Mouse (Mus musculus): ENCODE results near the gene Ttc25. TPM values are rescaled to one million over a fixed set of nuclear protein-coding genes. Genes with fewer than 3 reads are reported as not detected.
"Not testable (repeated sequence)": the region's sequence is repeated elsewhere in the genome, so short reads cannot be mapped to it uniquely, and the experiment has no call there.

Gene Ttc25
- polyA plus RNA-seq, 1 experiment from 2014 or later: 0.14 TPM

GRCm38 (mm10) chr11:100604321-100605005 lies 59.1 kb downstream of the Ttc25 start:
- no peak overlapping the region for H3K9ac ChIP-seq
- ATAC-seq (ENCODE audit: insufficient read depth): no peak
- H3K4me2 ChIP-seq: no peak overlapping the region
- H3K27ac ChIP-seq (replicated peaks): 0 out of 2 replicates have a peak overlapping the region, but pooled peaks have one; percentile 9
- peaks cover 18% of the 10 kb centered on the region; the same call in 1 of the 2 replicates for H3K4me1 ChIP-seq (replicated peaks)
- H3K27me3 ChIP-seq: no peaks in the 10 kb centered on the region
- no peak overlapping the region for H3K4me3 ChIP-seq (replicated peaks)
- 70% methylated on average over 4 of the region's 4 CpGs for WGBS (ENCODE audit: insufficient replicate concordance)
- no peaks in the 10 kb centered on the region for H3K9me3 ChIP-seq (replicated peaks)
- peaks cover 37% of the 10 kb centered on the region for H3K36me3 ChIP-seq (replicated peaks)

GRCm38 (mm10) chr11:100605451-100605850 lies 60.0 kb downstream of the Ttc25 start:
- Histone ChIP-seq H3K36me3 (replicated peaks) (peaks cover 27% of the 10 kb centered on the region), H3K4me3 (replicated peaks) (no peak overlapping the region), H3K27ac (replicated peaks) (no peak overlapping the region), H3K9me3 (replicated peaks) (no peaks in the 10 kb centered on the region), H3K4me1 (replicated peaks) (peaks cover 21% of the 10 kb centered on the region; the same call in 1 of the 2 replicates), H3K4me2 (no peak overlapping the region), H3K9ac (no peak overlapping the region), H3K27me3 (no peaks in the 10 kb centered on the region)
- ATAC-seq (ENCODE audit: insufficient read depth): no peak
- 86% methylated on average over 10 of the region's 10 CpGs for WGBS (ENCODE audit: insufficient replicate concordance)

- peaks cover 13% of the 10 kb centered on the region; the same call in 1 of the 2 replicates for H3K4me1 ChIP-seq (replicated peaks)
- no peak overlapping the region for H3K4me3 ChIP-seq (replicated peaks)
- no peaks in the 10 kb centered on the region for H3K9me3 ChIP-seq (replicated peaks)
- ATAC-seq (ENCODE audit: insufficient read depth): no peak
- no peaks in the 10 kb centered on the region for H3K27me3 ChIP-seq
- H3K9ac ChIP-seq: no peak overlapping the region
- no peak overlapping the region for H3K4me2 ChIP-seq
- H3K36me3 ChIP-seq (replicated peaks): peaks cover 11% of the 10 kb centered on the region; the same call in 1 of the 2 replicates
- no peak overlapping the region for H3K27ac ChIP-seq (replicated peaks)
- 85% methylated on average over 6 of the region's 6 CpGs for WGBS (ENCODE audit: insufficient replicate concordance)
These were observed 61.7 kb downstream of the Ttc25 start for GRCm38 (mm10) chr11:100607121-100607520.

- Histone ChIP-seq H3K36me3 (replicated peaks) (peaks cover 10% of the 10 kb centered on the region), H3K9ac (no peak overlapping the region), H3K4me3 (replicated peaks) (no peak overlapping the region), H3K27ac (replicated peaks) (no peak overlapping the region), H3K27me3 (no peaks in the 10 kb centered on the region), H3K4me1 (replicated peaks) (peaks cover 8% of the 10 kb centered on the region; the same call in 1 of the 2 replicates), H3K9me3 (replicated peaks) (no peaks in the 10 kb centered on the region), H3K4me2 (no peak overlapping the region)
- 59% methylated on average over 4 of the region's 4 CpGs for WGBS (ENCODE audit: insufficient replicate concordance)
- no peak for ATAC-seq (ENCODE audit: insufficient read depth)
These were observed 63.4 kb downstream of the Ttc25 start for GRCm38 (mm10) chr11:100608796-100609195.

GRCm38 (mm10) chr11:100609355-100609996 lies 64.1 kb downstream of the Ttc25 start:
- Histone ChIP-seq H3K4me3 (replicated peaks) (no peak overlapping the region), H3K4me1 (replicated peaks) (peaks cover 8% of the 10 kb centered on the region; the same call in 1 of the 2 replicates), H3K4me2 (no peak overlapping the region), H3K9ac (no peak overlapping the region), H3K27me3 (no peaks in the 10 kb centered on the region), H3K27ac (replicated peaks) (no peak overlapping the region), H3K9me3 (replicated peaks) (no peaks in the 10 kb centered on the region), H3K36me3 (replicated peaks) (peaks cover 10% of the 10 kb centered on the region)
- ATAC-seq (ENCODE audit: insufficient read depth): no peak
- WGBS (ENCODE audit: insufficient replicate concordance): 79% methylated on average over 5 of the region's 5 CpGs

- Histone ChIP-seq H3K36me3 (replicated peaks) (peaks cover 9% of the 10 kb centered on the region), H3K27ac (replicated peaks) (no peak overlapping the region), H3K4me3 (replicated peaks) (no peak overlapping the region), H3K4me1 (replicated peaks) (peaks cover 8% of the 10 kb centered on the region; the same call in 1 of the 2 replicates), H3K9me3 (replicated peaks) (no peaks in the 10 kb centered on the region), H3K9ac (no peak overlapping the region), H3K27me3 (no peaks in the 10 kb centered on the region), H3K4me2 (no peak overlapping the region)
- ATAC-seq (ENCODE audit: insufficient read depth): no peak
- 66% methylated on average over 9 of the region's 9 CpGs for WGBS (ENCODE audit: insufficient replicate concordance)
These were observed 64.7 kb downstream of the Ttc25 start for GRCm38 (mm10) chr11:100609997-100610680.

- no peak overlapping the region for H3K27ac ChIP-seq (replicated peaks)
- WGBS (ENCODE audit: insufficient replicate concordance): 66% methylated on average over 6 of the region's 6 CpGs
- peaks cover 17% of the 10 kb centered on the region for H3K4me1 ChIP-seq (replicated peaks)
These were observed 66.2 kb downstream of the Ttc25 start for GRCm38 (mm10) chr11:100611627-100612026.

GRCm38 (mm10) chr11:100613241-100613640 lies 67.8 kb downstream of the Ttc25 start:
- H3K4me3 ChIP-seq (replicated peaks): no peak overlapping the region
- no peak overlapping the region for H3K27ac ChIP-seq (replicated peaks)
- H3K4me1 ChIP-seq (replicated peaks): peaks cover 30% of the 10 kb centered on the region
- H3K27me3 ChIP-seq: no peaks in the 10 kb centered on the region
- H3K36me3 ChIP-seq (replicated peaks): peaks cover 4% of the 10 kb centered on the region; the same call in 1 of the 2 replicates
- H3K9me3 ChIP-seq (replicated peaks): no peaks in the 10 kb centered on the region
- WGBS (ENCODE audit: insufficient replicate concordance): 82% methylated on average over 3 of the region's 3 CpGs
- H3K4me2 ChIP-seq: no peak overlapping the region
- no peak for ATAC-seq (ENCODE audit: insufficient read depth)
- no peak overlapping the region for H3K9ac ChIP-seq

More at GRCm38 (mm10) chr11:100611627-100612026, 66.2 kb downstream of the Ttc25 start:
- no peak overlapping the region for H3K4me2 ChIP-seq
- peaks cover 7% of the 10 kb centered on the region; the same call in 1 of the 2 replicates for H3K36me3 ChIP-seq (replicated peaks)
- H3K4me3 ChIP-seq (replicated peaks): no peak overlapping the region
- H3K27me3 ChIP-seq: no peaks in the 10 kb centered on the region
- H3K9ac ChIP-seq: no peak overlapping the region
- H3K9me3 ChIP-seq (replicated peaks): no peaks in the 10 kb centered on the region
- no peak for ATAC-seq (ENCODE audit: insufficient read depth)

GRCm38 (mm10) chr11:100616332-100616731 lies 70.9 kb downstream of the Ttc25 start:
- Histone ChIP-seq H3K36me3 (replicated peaks) (no peaks in the 10 kb centered on the region; the same call in 1 of the 2 replicates), H3K4me3 (replicated peaks) (no peak overlapping the region), H3K27ac (replicated peaks) (no peak overlapping the region), H3K27me3 (no peaks in the 10 kb centered on the region), H3K4me1 (replicated peaks) (peaks cover 40% of the 10 kb centered on the region), H3K4me2 (no peak overlapping the region), H3K9me3 (replicated peaks) (no peaks in the 10 kb centered on the region), H3K9ac (no peak overlapping the region)
- no peak for ATAC-seq (ENCODE audit: insufficient read depth)
- 81% methylated on average over 5 of the region's 5 CpGs for WGBS (ENCODE audit: insufficient replicate concordance)

GRCm38 (mm10) chr11:100616836-100617235 lies 71.4 kb downstream of the Ttc25 start:
- H3K9me3 ChIP-seq (replicated peaks); H3K4me2 ChIP-seq; H3K4me3 ChIP-seq (replicated peaks); ATAC-seq (ENCODE audit: insufficient read depth); H3K27me3 ChIP-seq; H3K9ac ChIP-seq; H3K36me3 ChIP-seq (replicated peaks); H3K27ac ChIP-seq (replicated peaks): not testable (repeated sequence)
- peaks cover 40% of the 10 kb centered on the region for H3K4me1 ChIP-seq (replicated peaks)
- WGBS (ENCODE audit: insufficient replicate concordance): 74% methylated on average over 7 of the region's 7 CpGs

GRCm38 (mm10) chr11:100617480-100617879 lies 72.1 kb downstream of the Ttc25 start:
- no peaks in the 10 kb centered on the region; the same call in 1 of the 2 replicates for H3K36me3 ChIP-seq (replicated peaks)
- no peaks in the 10 kb centered on the region for H3K27me3 ChIP-seq
- H3K4me2 ChIP-seq: peak overlapping the region; percentile 86; the same call in 1 of the 2 replicates
- H3K9me3 ChIP-seq (replicated peaks): no peaks in the 10 kb centered on the region
- H3K9ac ChIP-seq: no peak overlapping the region
- WGBS (ENCODE audit: insufficient replicate concordance): 79% methylated on average over 4 of the region's 4 CpGs
- H3K4me1 ChIP-seq (replicated peaks): peaks cover 45% of the 10 kb centered on the region
- H3K4me3 ChIP-seq (replicated peaks): peak overlapping the region; percentile 92; the same call in 1 of the 2 replicates
- no peak overlapping the region for H3K27ac ChIP-seq (replicated peaks)
- no peak for ATAC-seq (ENCODE audit: insufficient read depth)

Measured in liver, embryonic 15.5 days (tissue).